Mouse (Mus musculus) forebrain, postnatal 0 days (tissue): ENCODE measurements around the gene Fam172a. TPM values are rescaled to one million over a fixed set of nuclear protein-coding genes. Genes with fewer than 3 reads are reported as not detected.

Experiments
- ATAC-seq: fragments of 200-750 bp; cut with Nextera tagmentation; 2 replicates; pipeline ENCODE4 v1.8.0; 2017; ENCODE audit warnings: mild to moderate bottlenecking, moderate library complexity
- DNase-seq: peaks from one replicate; pipeline ENCODE4 v3.0.0-alpha.2; 2015
- H3K27ac ChIP-seq: fragments of 300-500 bp; sonication (generic); 2 replicates; pipeline ENCODE4 v1.5.1; 2014; ENCODE audit warnings: low read depth, mild to moderate bottlenecking, antibody characterized with exemption, low read length, moderate library complexity, mixed read lengths
- H3K27me3 ChIP-seq: fragments of 300-500 bp; sonication (generic); 2 replicates; pipeline ENCODE4 v1.6.1; 2014; ENCODE audit warnings: mild to moderate bottlenecking, low read length, mixed read lengths; ENCODE audit not compliant: insufficient read depth
- H3K36me3 ChIP-seq: fragments of 300-500 bp; sonication (generic); 2 replicates; pipeline ENCODE4 v1.6.1; 2014; ENCODE audit warnings: mild to moderate bottlenecking, moderate library complexity; ENCODE audit not compliant: insufficient read depth
- H3K4me1 ChIP-seq: fragments of 300-500 bp; sonication (generic); 2 replicates; pipeline ENCODE4 v1.6.1; 2014; ENCODE audit warnings: antibody characterized with exemption; ENCODE audit not compliant: insufficient read depth
- H3K4me2 ChIP-seq: fragments of 300-500 bp; sonication (generic); 2 replicates; pipeline ENCODE4 v1.6.1; 2014; ENCODE audit warnings: low read depth, mild to moderate bottlenecking, moderate library complexity
- H3K4me3 ChIP-seq: fragments of 300-500 bp; sonication (generic); 2 replicates; pipeline ENCODE4 v1.5.1; 2014; ENCODE audit warnings: low read depth, low read length, mixed read lengths
- H3K9ac ChIP-seq: fragments of 300-500 bp; sonication (generic); 2 replicates; pipeline ENCODE4 v1.6.1; 2014; ENCODE audit warnings: mild to moderate bottlenecking
- H3K9me3 ChIP-seq: fragments of 300-500 bp; sonication (generic); 2 replicates; pipeline ENCODE4 v1.6.1; 2016; ENCODE audit warnings: low read length
- CTCF ChIP-seq: sonication (generic); IDR thresholded peaks from 2 replicates; pipeline ENCODE4 v1.5.1; 2016; ENCODE audit warnings: antibody characterized with exemption, control low read depth, low read depth
- WGBS: fragments of 180-500 bp; shearing (Covaris S2); extraction: QIAGEN DNeasy Blood & Tissue Kit; methylation state at CpG from one replicate; pipeline ENCODE4 v1.1.7; 2014; 5-methylcytosine and 5-hydroxymethylcytosine counted together
- polyA plus RNA-seq: library from polyadenylated mRNA; unstranded; fragments of >200 nt; fragmentation: Nextera tagmentation; extraction: Ambion mirVana; gene quantifications from 2 replicates; pipeline ENCODE4 v1.2.1, GENCODE M21; 2015
- total RNA-seq: library from RNA; depleted of rRNA; stranded (reverse); fragments of >200 nt; gene quantifications from 2 replicates; pipeline ENCODE4 v1.2.3, GENCODE M21; 2014

Fam172a gene
- total and polyA plus RNA-seq, 2 experiments from 2014 or later = 38.6 to 51.7 TPM

DNA sequence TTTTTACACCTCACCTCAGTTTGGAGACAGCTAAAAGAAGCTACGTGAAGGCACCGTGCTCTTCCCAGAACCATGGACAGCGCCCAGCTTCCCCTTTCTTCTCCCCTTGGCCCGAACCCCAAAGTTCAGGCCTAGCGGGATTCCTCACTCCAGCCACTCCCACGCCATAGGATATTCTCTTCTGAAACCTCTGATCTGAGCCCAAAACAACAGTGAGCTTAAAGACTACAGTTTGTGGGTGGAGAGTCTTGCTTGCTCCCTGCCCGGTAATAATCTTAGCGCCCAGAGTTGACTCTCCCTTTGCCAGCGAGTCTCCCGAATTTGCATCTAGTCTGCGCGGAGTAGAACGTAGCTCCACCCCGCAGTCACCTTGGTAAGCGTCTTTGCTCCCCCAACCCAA lies 469.5 kb downstream of the Fam172a start:
- Histone ChIP-seq H3K9ac (peak overlapping the region; percentile 22; the same call in 1 of the 2 replicates), H3K9me3 (no peaks in the 10 kb centered on the region), H3K27ac (peak overlapping the region; percentile 76), H3K4me3 (peak overlapping the region; percentile 16; the same call in 1 of the 2 replicates), H3K4me1 (no peaks in the 10 kb centered on the region), H3K4me2 (peak overlapping the region; percentile 44), H3K36me3 (no peaks in the 10 kb centered on the region), H3K27me3 (peaks cover 18% of the 10 kb centered on the region)
- DNase-seq = peak; percentile 64
- ATAC-seq = peak; percentile 39; the same call in 1 of the 2 replicates
- TF ChIP-seq CTCF = no peak
- 9% methylated on average over 15 of the region's 15 CpGs for WGBS

DNA sequence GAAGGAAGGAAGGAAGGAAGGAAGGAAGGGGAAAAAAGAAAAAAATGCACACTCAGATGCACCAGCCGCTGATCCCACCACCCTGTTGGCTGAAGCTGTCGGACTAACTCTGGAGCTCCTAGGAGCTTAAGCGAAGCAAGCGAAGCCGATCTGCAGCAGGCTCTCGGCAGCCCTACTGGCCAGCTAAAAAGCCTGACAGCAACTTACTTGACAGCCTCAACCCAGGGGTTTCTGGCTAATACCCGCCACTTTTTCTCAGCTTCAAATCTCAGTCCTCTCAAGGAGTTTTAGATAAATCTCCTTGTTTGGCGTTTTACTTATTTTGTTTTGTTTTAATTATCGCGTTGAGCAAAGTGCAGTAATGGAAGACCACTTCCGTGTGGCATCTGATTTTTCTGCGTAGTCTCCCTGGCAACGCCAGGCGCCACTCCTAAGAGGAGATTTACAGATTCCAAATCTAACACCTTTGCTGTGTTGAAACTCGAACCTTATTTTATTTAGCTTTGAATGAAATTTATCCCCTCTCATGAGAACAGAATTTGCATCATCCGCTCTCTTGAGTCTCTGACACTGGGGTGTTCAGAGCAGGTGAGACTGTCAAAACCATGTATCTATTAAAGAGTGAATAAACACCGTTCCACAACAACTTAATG lies 470.3 kb downstream of the Fam172a start:
- DNase-seq = peak; percentile 78
- H3K9ac ChIP-seq = 0 out of 2 replicates have a peak overlapping the region, but pooled peaks have one; percentile 45
- no peaks in the 10 kb centered on the region for H3K9me3 ChIP-seq
- no peaks in the 10 kb centered on the region for H3K36me3 ChIP-seq
- peak overlapping the region; percentile 8; the same call in 1 of the 2 replicates for H3K4me3 ChIP-seq
- H3K27me3 ChIP-seq = peaks cover 20% of the 10 kb centered on the region
- H3K4me1 ChIP-seq = no peaks in the 10 kb centered on the region
- WGBS = 4% methylated on average over 17 of the region's 17 CpGs
- peak; percentile 48; the same call in 1 of the 2 replicates for ATAC-seq
- peak overlapping the region; percentile 44 for H3K4me2 ChIP-seq
- TF ChIP-seq CTCF = no peak
- peak overlapping the region; percentile 68 for H3K27ac ChIP-seq

DNA sequence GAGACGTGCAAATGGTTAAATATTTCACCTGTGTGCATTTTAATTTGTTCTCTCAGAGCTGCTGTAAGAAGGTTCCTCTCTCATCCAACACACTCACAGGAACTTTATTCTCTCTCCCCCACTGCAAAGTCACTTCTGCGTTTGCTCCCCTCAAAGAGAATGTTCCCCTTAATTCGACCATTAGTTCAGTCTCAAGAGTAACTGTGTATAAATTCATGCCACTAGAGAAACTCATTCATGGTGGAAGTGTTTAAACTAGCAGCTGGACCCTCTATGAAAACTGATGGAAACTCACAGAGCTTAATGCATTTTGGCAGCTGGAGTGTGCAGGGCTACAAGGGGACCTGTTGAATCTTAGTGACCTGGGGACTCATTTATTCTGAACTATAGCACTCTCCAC lies 471.0 kb downstream of the Fam172a start:
- no peak for TF ChIP-seq CTCF
- H3K27ac ChIP-seq = 0 out of 2 replicates have a peak overlapping the region, but pooled peaks have one; percentile 68
- H3K9ac ChIP-seq = no peak overlapping the region
- WGBS = 22% methylated on average over 3 of the region's 3 CpGs
- no peak for ATAC-seq
- no peaks in the 10 kb centered on the region for H3K4me1 ChIP-seq
- DNase-seq = peak; percentile 56
- H3K27me3 ChIP-seq = peaks cover 20% of the 10 kb centered on the region
- no peak overlapping the region for H3K4me2 ChIP-seq
- H3K9me3 ChIP-seq = no peaks in the 10 kb centered on the region
- no peak overlapping the region for H3K4me3 ChIP-seq
- no peaks in the 10 kb centered on the region for H3K36me3 ChIP-seq

DNA sequence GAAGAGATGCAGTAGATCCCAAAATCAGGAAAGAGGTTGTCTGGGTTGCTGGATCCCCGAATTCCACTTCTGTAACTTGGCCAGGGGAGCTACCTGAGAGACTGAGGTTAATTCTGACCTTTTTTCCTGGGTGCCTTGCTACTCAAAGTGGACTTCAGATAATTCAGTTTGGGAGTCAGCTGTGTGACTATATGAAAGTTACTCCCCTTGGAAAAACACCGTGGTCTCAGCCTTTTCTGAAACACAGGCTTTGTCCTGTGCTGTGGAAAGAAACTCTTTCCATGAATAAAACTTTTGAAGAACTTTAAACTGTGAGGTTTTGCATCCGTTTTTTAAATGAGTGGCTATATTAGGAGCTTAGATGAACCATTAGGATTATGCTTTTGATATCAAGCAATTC lies 472.4 kb downstream of the Fam172a start:
- Histone ChIP-seq H3K9me3 (no peaks in the 10 kb centered on the region), H3K9ac (no peak overlapping the region), H3K27ac (no peak overlapping the region), H3K36me3 (no peaks in the 10 kb centered on the region), H3K4me1 (no peaks in the 10 kb centered on the region), H3K4me3 (no peak overlapping the region), H3K4me2 (no peak overlapping the region), H3K27me3 (peaks cover 20% of the 10 kb centered on the region)
- ATAC-seq (no peak), DNase-seq (no peak)
- 19% methylated on average over 3 of the region's 3 CpGs for WGBS
- TF ChIP-seq CTCF = no peak

DNA sequence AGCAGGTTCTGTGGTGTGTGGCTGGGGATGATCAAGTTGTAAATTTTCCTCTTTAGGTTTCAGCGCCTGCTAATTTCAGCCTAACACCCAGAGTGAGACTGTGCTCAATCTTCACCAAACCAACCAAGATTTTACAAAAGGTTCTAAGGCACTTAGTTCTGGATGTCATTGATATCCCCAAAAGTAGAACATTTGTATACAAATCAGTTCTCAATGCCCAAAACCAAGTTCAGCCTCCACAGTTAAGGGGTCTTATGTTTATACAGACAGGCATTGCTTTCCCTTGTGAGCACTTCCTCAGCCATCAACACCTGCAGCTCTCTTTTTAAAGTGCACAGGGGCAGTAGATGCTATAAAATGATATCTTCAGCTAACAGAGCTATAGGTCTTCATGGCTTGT lies 473.1 kb downstream of the Fam172a start:
- 44% methylated on average over 1 of the region's 1 CpGs for WGBS
- no peak overlapping the region for H3K4me3 ChIP-seq
- H3K27me3 ChIP-seq = peaks cover 14% of the 10 kb centered on the region
- no peaks in the 10 kb centered on the region for H3K36me3 ChIP-seq
- no peak for ATAC-seq
- DNase-seq = peak; percentile 36
- H3K9ac ChIP-seq = no peak overlapping the region
- H3K4me1 ChIP-seq = no peaks in the 10 kb centered on the region
- H3K27ac ChIP-seq = no peak overlapping the region
- TF ChIP-seq CTCF = no peak
- H3K4me2 ChIP-seq = no peak overlapping the region
- no peaks in the 10 kb centered on the region for H3K9me3 ChIP-seq

DNA sequence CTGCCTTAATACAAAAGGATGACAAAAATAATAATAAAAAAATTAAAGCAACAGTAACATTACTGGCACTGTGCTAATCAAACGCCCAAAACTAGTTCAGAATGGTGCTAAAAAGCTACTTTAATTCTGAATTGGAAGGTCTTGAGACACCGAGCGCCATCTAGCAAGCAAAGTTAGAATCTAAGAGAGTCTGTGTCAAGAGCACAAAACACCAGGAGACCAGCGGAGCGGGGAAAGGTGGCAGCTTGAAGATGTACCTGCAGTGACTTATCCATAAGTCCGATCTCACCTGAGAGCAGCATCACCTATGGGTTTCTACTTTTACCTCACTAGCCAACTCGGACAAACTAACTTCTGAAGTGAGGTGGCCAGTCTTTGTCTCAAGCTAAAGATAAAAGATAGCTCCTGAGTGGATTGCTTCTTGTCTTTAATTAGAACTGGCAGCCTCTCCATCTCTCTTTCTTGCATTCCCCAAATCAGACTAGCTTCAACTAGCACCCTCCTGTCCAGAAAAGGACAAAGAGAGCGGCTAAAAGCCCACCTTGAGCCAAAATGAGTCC lies 474.1 kb downstream of the Fam172a start:
- Histone ChIP-seq H3K27ac (peak overlapping the region; percentile 70; the same call in 1 of the 2 replicates), H3K27me3 (peaks cover 14% of the 10 kb centered on the region), H3K4me2 (peak overlapping the region; percentile 31), H3K4me3 (no peak overlapping the region), H3K36me3 (no peaks in the 10 kb centered on the region), H3K9ac (peak overlapping the region; percentile 28), H3K4me1 (no peaks in the 10 kb centered on the region), H3K9me3 (no peaks in the 10 kb centered on the region)
- TF ChIP-seq CTCF = peak; percentile 76
- ATAC-seq = peak; percentile 54
- DNase-seq = peak; percentile 85
- WGBS = 1% methylated on average over 8 of the region's 8 CpGs

DNA sequence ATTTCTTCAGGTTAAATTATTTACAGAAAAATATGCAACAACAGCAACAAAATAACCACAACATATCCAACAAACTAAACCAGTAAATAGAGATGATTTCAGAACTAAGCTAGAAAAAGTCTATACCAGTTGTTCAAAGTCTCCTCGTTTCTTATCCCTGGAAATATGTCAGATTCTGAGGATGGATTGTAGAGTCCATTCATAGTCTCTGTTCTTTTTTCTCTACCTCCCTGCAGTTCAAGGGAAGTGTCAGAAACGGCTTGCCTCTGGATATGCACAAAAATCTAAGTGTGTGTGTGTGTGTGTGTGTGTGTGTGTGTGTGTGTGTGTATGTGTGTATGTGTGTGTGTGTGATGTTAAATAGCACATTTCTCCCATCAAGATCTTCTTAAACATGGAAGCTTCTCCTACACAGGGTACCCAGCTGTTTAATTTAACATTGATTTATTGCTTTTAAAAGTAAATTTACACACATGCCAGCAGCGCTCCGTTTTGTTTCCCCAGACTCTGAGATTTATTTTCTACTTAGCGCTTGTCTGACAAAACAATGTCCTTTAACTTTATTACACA lies 475.6 kb downstream of the Fam172a start:
- no peak for ATAC-seq

More for the DNA sequence above, 475.6 kb downstream of the Fam172a start:
- Histone ChIP-seq H3K27me3 (peaks cover 14% of the 10 kb centered on the region), H3K4me1 (0 out of 2 replicates have a peak, but pooled peaks cover 3% of the 10 kb centered on the region), H3K27ac (no peak overlapping the region), H3K4me3 (no peak overlapping the region), H3K9ac (no peak overlapping the region), H3K36me3 (no peaks in the 10 kb centered on the region), H3K9me3 (no peaks in the 10 kb centered on the region), H3K4me2 (no peak overlapping the region)
- DNase-seq = peak; percentile 42
- TF ChIP-seq CTCF = no peak
- 27% methylated on average over 5 of the region's 5 CpGs for WGBS
